Mouse (Mus musculus): ENCODE measurements at regions not wholly inside any gene's neighbourhood (a gene's known extent, or its start where the extent isn't known, plus 50 kb on each side); places are given as distances from the start of the nearest gene placed in this dataset.
"Not testable (repeated sequence)": the region's sequence is repeated elsewhere in the genome, so short reads cannot be mapped to it uniquely, and the experiment has no call there.

- DNase-seq (ENCODE audit: low spot score in 2 of 2), result no peak
Measured at GRCm38 (mm10) chr8:42442786-42443185, 698.5 kb downstream of the Triml1 start.

- no peak for DNase-seq (ENCODE audit: low spot score in 2 of 2)
Measured at GRCm38 (mm10) chr8:42402632-42403031, 738.7 kb downstream of the Triml1 start.

GRCm38 (mm10) chr8:42396886-42397285 is 744.4 kb downstream of the Triml1 start:
- DNase-seq (ENCODE audit: low spot score in 2 of 2), result no peak

GRCm38 (mm10) chr8:42388816-42389215 is 752.5 kb downstream of the Triml1 start:
- DNase-seq (ENCODE audit: low spot score in 2 of 2), result no peak

- no peak for DNase-seq (ENCODE audit: low spot score in 2 of 2)
Measured at GRCm38 (mm10) chr8:42348073-42348603, 793.1 kb downstream of the Triml1 start.

- DNase-seq (ENCODE audit: low spot score in 2 of 2), result no peak
Measured at GRCm38 (mm10) chr8:42334708-42335107, 806.6 kb downstream of the Triml1 start.

- no peak for DNase-seq (ENCODE audit: low spot score in 2 of 2)
Measured at GRCm38 (mm10) chr8:42324663-42325062, 816.6 kb downstream of the Triml1 start.

GRCm38 (mm10) chr8:42322862-42323261 is 818.4 kb downstream of the Triml1 start:
- DNase-seq (ENCODE audit: low spot score in 2 of 2), result no peak

GRCm38 (mm10) chr8:42311060-42311459 is 830.2 kb downstream of the Triml1 start:
- DNase-seq (ENCODE audit: low spot score in 2 of 2), result no peak

GRCm38 (mm10) chr8:42291392-42291791 is 849.9 kb downstream of the Triml1 start:
- DNase-seq (ENCODE audit: low spot score in 2 of 2), result no peak

- no peak for DNase-seq (ENCODE audit: low spot score in 2 of 2)
Measured at GRCm38 (mm10) chr8:42282011-42282410, 859.3 kb downstream of the Triml1 start.

- DNase-seq (ENCODE audit: low spot score in 2 of 2), result no peak
Measured at GRCm38 (mm10) chr8:42253358-42253757, 836.5 kb upstream of the Frg1 start.

- not testable (repeated sequence) for DNase-seq (ENCODE audit: low spot score in 2 of 2)
Measured at GRCm38 (mm10) chr8:42242321-42242720, 825.4 kb upstream of the Frg1 start.

- no peak for DNase-seq (ENCODE audit: low spot score in 2 of 2)
Measured at GRCm38 (mm10) chr8:42219857-42220600, 803.2 kb upstream of the Frg1 start.

- DNase-seq (ENCODE audit: low spot score in 2 of 2), result no peak
Measured at GRCm38 (mm10) chr8:42210943-42211342, 794.1 kb upstream of the Frg1 start.

GRCm38 (mm10) chr8:42209989-42210388 is 793.1 kb upstream of the Frg1 start:
- no peak for DNase-seq (ENCODE audit: low spot score in 2 of 2)

GRCm38 (mm10) chr8:42197257-42197656 is 780.4 kb upstream of the Frg1 start:
- DNase-seq (ENCODE audit: low spot score in 2 of 2), result no peak

GRCm38 (mm10) chr8:42193902-42194550 is 777.2 kb upstream of the Frg1 start:
- no peak for DNase-seq (ENCODE audit: low spot score in 2 of 2)

- DNase-seq (ENCODE audit: low spot score in 2 of 2), result no peak
Measured at GRCm38 (mm10) chr8:42187083-42187482, 770.2 kb upstream of the Frg1 start.

- DNase-seq (ENCODE audit: low spot score in 2 of 2), result no peak
Measured at GRCm38 (mm10) chr8:42183288-42183878, 766.5 kb upstream of the Frg1 start.

- DNase-seq (ENCODE audit: low spot score in 2 of 2), result no peak
Measured at GRCm38 (mm10) chr8:42162441-42162840, 745.6 kb upstream of the Frg1 start.

- no peak for DNase-seq (ENCODE audit: low spot score in 2 of 2)
Measured at GRCm38 (mm10) chr8:42157006-42157405, 740.1 kb upstream of the Frg1 start.
